Mouse (Mus musculus) kidney, embryonic 16.5 days (tissue): ENCODE measurements at regions not wholly inside any gene's neighbourhood (a gene's known extent, or its start where the extent isn't known, plus 50 kb on each side); places are given as distances from the start of the nearest gene placed in this dataset.

Experiments used
- ATAC-seq: fragments of 200-750 bp; cut with Nextera tagmentation; 2 replicates; pipeline ENCODE4 v1.8.0; 2017; ENCODE audit warnings: moderate TSS enrichment; ENCODE audit not compliant: low FRiP score, low TSS enrichment
- H3K27ac ChIP-seq: fragments of 300-500 bp; sonication (generic); 2 replicates; pipeline ENCODE4 v1.5.1; 2014; ENCODE audit warnings: low read length
- H3K27me3 ChIP-seq: fragments of 300-500 bp; sonication (generic); 2 replicates; pipeline ENCODE4 v1.6.1; 2014; ENCODE audit warnings: low read length, control low read depth, mixed read lengths; ENCODE audit not compliant: insufficient read depth
- H3K36me3 ChIP-seq: fragments of 300-500 bp; sonication (generic); 2 replicates; pipeline ENCODE4 v1.6.1; 2014; ENCODE audit warnings: low read length, control low read depth, mixed read lengths; ENCODE audit not compliant: insufficient read depth
- H3K4me1 ChIP-seq: fragments of 300-500 bp; sonication (generic); 2 replicates; pipeline ENCODE4 v1.6.1; 2014; ENCODE audit warnings: low read length, control low read depth, mixed read lengths; ENCODE audit not compliant: insufficient read depth
- H3K4me2 ChIP-seq: fragments of 300-500 bp; sonication (generic); replicated peaks from 2 replicates; pipeline ENCODE4 v1.6.1; 2014; ENCODE audit warnings: low read depth, low read length
- H3K4me3 ChIP-seq: fragments of 300-500 bp; sonication (generic); 2 replicates; pipeline ENCODE4 v1.5.1; 2014; ENCODE audit warnings: mild to moderate bottlenecking, low read length
- H3K9ac ChIP-seq: fragments of 300-500 bp; sonication (generic); replicated peaks from 2 replicates; pipeline ENCODE4 v1.6.1; 2014; ENCODE audit warnings: low read length
- H3K9me3 ChIP-seq: fragments of 300-500 bp; sonication (generic); 2 replicates; pipeline ENCODE4 v1.6.1; 2016; ENCODE audit warnings: low read length, control low read depth
- WGBS: fragments of 180-500 bp; shearing (Covaris S2); extraction: QIAGEN DNeasy Blood & Tissue Kit; methylation state at CpG from one replicate; pipeline ENCODE4 v1.1.7; 2014; 5-methylcytosine and 5-hydroxymethylcytosine counted together

- Histone ChIP-seq H3K4me3 (no peak overlapping the region), H3K27me3 (no peaks in the 10 kb centered on the region), H3K9me3 (no peaks in the 10 kb centered on the region), H3K4me2 (no peak overlapping the region), H3K27ac (no peak overlapping the region), H3K4me1 (no peaks in the 10 kb centered on the region), H3K9ac (no peak overlapping the region), H3K36me3 (no peaks in the 10 kb centered on the region)
- ATAC-seq: no peak
- WGBS: 89% methylated on average over 2 of the region's 2 CpGs
These were observed 61.8 kb upstream of the Nampt start for GRCm38 (mm10) chr12:32757441-32758119.

DNA sequence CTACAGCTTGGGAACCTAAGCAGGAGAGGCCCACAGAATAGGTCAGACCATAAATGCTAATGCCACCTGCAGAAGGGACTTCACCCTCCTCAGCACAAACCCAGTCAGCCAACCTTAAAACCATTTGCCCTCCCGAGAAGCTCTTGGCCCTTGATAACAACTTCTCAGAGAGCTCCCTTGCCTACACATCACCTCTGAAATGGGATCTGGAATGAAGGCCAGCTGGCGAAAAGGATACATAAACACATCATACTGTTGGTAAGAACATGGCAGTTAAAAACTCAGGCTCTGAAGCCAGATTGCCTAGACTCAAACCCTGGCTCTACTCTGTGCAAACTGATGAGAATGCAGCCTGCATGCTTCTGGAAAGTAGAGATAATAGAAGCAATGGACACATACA is 61.2 kb upstream of the Nampt start:
- Histone ChIP-seq H3K9ac (no peak overlapping the region), H3K27me3 (no peaks in the 10 kb centered on the region), H3K9me3 (no peaks in the 10 kb centered on the region), H3K27ac (no peak overlapping the region), H3K4me1 (no peaks in the 10 kb centered on the region), H3K4me3 (no peak overlapping the region), H3K36me3 (no peaks in the 10 kb centered on the region), H3K4me2 (no peak overlapping the region)
- ATAC-seq: no peak
- 66% methylated on average over 2 of the region's 2 CpGs for WGBS

GRCm38 (mm10) chr12:32760627-32761026 is 58.7 kb upstream of the Nampt start:
- ATAC-seq: no peak
- Histone ChIP-seq H3K9ac (no peak overlapping the region), H3K27me3 (no peaks in the 10 kb centered on the region), H3K4me3 (no peak overlapping the region), H3K4me1 (no peaks in the 10 kb centered on the region), H3K27ac (no peak overlapping the region), H3K4me2 (no peak overlapping the region), H3K9me3 (no peaks in the 10 kb centered on the region), H3K36me3 (no peaks in the 10 kb centered on the region)
- 75% methylated on average over 3 of the region's 3 CpGs for WGBS

- Histone ChIP-seq H3K9me3 (no peaks in the 10 kb centered on the region), H3K4me2 (no peak overlapping the region), H3K36me3 (no peaks in the 10 kb centered on the region), H3K27me3 (no peaks in the 10 kb centered on the region), H3K4me1 (no peaks in the 10 kb centered on the region), H3K9ac (no peak overlapping the region), H3K27ac (no peak overlapping the region), H3K4me3 (no peak overlapping the region)
- 37% methylated on average over 3 of the region's 3 CpGs for WGBS
- no peak for ATAC-seq
These were observed 58.3 kb upstream of the Nampt start for GRCm38 (mm10) chr12:32761055-32761454.

- Histone ChIP-seq H3K27me3 (no peaks in the 10 kb centered on the region), H3K9ac (no peak overlapping the region), H3K4me3 (no peak overlapping the region), H3K36me3 (no peaks in the 10 kb centered on the region), H3K27ac (no peak overlapping the region), H3K4me1 (no peaks in the 10 kb centered on the region), H3K4me2 (no peak overlapping the region), H3K9me3 (no peaks in the 10 kb centered on the region)
- WGBS: 82% methylated on average over 3 of the region's 3 CpGs
- no peak for ATAC-seq
These were observed 55.1 kb upstream of the Nampt start for GRCm38 (mm10) chr12:32764271-32764670.

DNA sequence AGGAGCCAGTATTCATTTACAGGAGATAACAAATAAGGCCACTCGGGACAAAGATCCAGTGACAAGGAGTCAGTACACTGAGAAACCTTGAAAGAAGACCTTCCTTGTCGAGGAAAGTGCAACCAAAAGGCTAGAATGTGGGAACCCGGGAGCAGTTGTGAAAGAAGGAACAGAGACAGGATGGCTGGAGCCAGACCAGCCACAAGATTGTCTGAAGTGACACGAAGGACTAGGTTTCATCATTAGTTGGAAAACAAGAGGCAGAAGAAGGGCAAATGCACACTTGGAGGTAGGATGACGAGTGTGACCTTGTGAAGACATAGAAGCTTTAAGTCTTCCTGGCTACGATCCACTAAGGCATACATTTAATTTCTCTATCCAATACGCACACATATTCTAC is 54.6 kb upstream of the Nampt start:
- no peak overlapping the region for H3K9ac ChIP-seq
- 86% methylated on average over 7 of the region's 7 CpGs for WGBS
- ATAC-seq: no peak
- H3K36me3 ChIP-seq: no peaks in the 10 kb centered on the region
- no peak overlapping the region for H3K4me3 ChIP-seq
- no peak overlapping the region for H3K4me2 ChIP-seq
- H3K27ac ChIP-seq: no peak overlapping the region
- no peaks in the 10 kb centered on the region for H3K9me3 ChIP-seq
- no peaks in the 10 kb centered on the region for H3K27me3 ChIP-seq
- H3K4me1 ChIP-seq: no peaks in the 10 kb centered on the region

DNA sequence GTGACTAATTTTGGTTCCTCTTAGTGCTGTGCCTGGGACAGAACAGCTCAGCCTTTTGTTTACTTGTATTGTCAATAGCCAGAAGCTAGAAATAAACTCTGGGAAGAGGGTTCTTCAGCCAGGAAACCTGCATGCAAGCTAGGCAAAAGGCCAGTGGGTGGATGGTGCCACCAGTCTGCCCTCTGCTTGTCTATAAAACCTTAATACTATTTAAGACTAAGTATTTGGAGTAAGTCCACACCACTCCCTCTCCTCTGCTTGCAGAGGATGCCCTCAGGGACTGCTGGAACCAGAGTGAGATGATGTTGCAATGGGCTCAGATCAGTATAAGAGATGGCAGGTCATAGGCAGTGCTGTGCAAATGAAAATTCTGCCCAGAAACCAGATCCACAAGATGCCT is 53.5 kb upstream of the Nampt start:
- H3K36me3 ChIP-seq: no peaks in the 10 kb centered on the region
- no peak for ATAC-seq
- H3K27me3 ChIP-seq: no peaks in the 10 kb centered on the region
- no peak overlapping the region for H3K4me3 ChIP-seq
- no peak overlapping the region for H3K27ac ChIP-seq
- H3K9me3 ChIP-seq: no peaks in the 10 kb centered on the region
- no peak overlapping the region for H3K4me2 ChIP-seq
- no peak overlapping the region for H3K9ac ChIP-seq
- H3K4me1 ChIP-seq: no peaks in the 10 kb centered on the region

- no peak overlapping the region for H3K27ac ChIP-seq
- no peaks in the 10 kb centered on the region for H3K36me3 ChIP-seq
- H3K4me2 ChIP-seq: no peak overlapping the region
- H3K9ac ChIP-seq: no peak overlapping the region
- H3K9me3 ChIP-seq: no peaks in the 10 kb centered on the region
- no peak overlapping the region for H3K4me3 ChIP-seq
- ATAC-seq: no peak
- H3K4me1 ChIP-seq: no peaks in the 10 kb centered on the region
- H3K27me3 ChIP-seq: no peaks in the 10 kb centered on the region
- whole genome bisulfite sequencing: 76% methylated on average over 3 of the region's 3 CpGs
These were observed 52.8 kb upstream of the Nampt start for GRCm38 (mm10) chr12:32766575-32766974.

DNA sequence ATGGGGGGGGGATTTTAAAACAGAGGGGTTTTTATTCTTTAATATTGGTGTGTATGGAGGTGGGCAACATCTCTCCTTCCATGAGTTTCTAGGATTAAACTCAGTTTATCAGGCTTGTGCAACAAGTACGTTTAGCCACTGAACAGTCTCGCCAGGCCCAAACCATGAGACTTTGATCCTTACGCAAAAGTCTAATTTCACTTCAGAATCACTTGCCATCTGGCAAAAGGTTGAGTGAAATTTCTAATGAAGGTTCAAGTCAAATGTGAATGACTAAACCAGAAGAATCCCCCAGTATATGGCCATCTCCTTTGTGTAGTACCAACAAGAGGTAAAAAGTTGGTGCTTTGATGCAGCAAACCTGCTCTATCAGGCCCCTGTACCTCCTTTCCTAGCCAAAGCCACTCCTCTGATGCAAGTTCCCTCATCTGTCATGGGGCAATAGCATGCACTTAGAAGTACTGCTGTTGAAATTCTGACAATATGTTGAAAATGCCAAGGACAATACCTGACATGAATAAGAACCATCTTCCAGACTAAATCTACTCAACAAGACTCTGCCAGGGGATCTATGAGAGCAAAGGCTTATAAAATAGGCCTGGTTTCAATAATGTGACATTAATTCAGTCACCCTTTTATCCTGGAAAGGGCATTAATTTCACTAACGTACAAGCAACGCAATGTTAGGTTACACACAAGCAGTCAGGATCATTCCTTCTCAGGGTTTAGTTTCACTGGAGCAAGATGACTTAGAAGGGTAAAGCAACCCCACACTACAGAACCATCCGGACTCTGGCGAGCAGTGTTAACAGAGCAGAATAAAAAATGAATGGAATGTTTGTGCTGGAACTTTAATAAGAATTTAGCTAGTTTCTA is 51.9 kb upstream of the Nampt start:
- H3K4me2 ChIP-seq: no peak overlapping the region
- H3K9ac ChIP-seq: no peak overlapping the region
- no peak overlapping the region for H3K27ac ChIP-seq
- H3K4me3 ChIP-seq: no peak overlapping the region
- 71% methylated on average over 7 of the region's 7 CpGs for WGBS
- H3K36me3 ChIP-seq: no peaks in the 10 kb centered on the region
- H3K4me1 ChIP-seq: no peaks in the 10 kb centered on the region
- no peaks in the 10 kb centered on the region for H3K27me3 ChIP-seq
- 0 out of 2 replicates have a peak, but pooled peaks have one; percentile 42 for ATAC-seq
- H3K9me3 ChIP-seq: no peaks in the 10 kb centered on the region

DNA sequence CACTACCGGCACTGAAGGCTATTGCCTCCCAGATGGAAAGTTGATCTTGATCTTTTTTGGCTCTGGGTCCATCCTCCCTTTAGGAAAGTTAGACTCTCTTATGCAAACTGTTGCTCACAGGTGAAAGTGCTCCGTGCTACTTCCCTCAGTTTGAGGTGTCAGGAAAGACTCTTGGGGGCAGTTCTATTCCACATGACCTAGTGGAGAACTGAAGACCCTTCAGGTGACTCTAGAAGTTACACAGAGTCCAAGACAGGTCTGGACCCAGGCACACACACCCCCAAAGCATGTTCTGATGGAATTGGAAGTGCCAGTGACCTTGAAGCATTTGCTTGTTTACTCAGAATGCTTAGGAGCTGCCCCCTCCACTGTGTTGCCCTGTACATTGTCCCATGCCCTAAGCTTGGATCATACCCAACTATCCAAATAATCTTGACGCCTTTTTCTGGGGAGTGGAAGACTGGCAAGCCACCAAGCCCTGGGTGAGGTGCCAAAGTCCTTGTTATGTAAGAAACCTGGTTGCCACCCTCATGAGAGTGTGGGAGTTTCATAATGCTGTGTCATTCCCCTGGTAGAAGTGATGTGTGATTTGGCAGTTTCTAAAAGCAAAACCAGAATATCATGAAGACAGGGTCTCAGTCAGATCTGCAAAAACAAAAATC is 51.1 kb upstream of the Nampt start:
- H3K27me3 ChIP-seq: no peaks in the 10 kb centered on the region
- ATAC-seq: 0 out of 2 replicates have a peak, but pooled peaks have one; percentile 12
- no peaks in the 10 kb centered on the region for H3K9me3 ChIP-seq
- H3K9ac ChIP-seq: no peak overlapping the region
- 55% methylated on average over 3 of the region's 3 CpGs for WGBS
- no peaks in the 10 kb centered on the region for H3K36me3 ChIP-seq
- no peak overlapping the region for H3K27ac ChIP-seq
- no peak overlapping the region for H3K4me3 ChIP-seq
- H3K4me2 ChIP-seq: no peak overlapping the region
- no peaks in the 10 kb centered on the region for H3K4me1 ChIP-seq
